Mouse (Mus musculus) stomach, embryonic 15.5 days (tissue): ENCODE data around the gene Mars. TPM values are rescaled to one million over a fixed set of nuclear protein-coding genes. Genes with fewer than 3 reads are reported as not detected.

ENCODE experiments used
- ATAC-seq: fragments of 200-750 bp; cut with Nextera tagmentation; 2 replicates; pipeline ENCODE4 v1.8.0; 2017; ENCODE audit warnings: low read depth, moderate number of reproducible peaks, moderate TSS enrichment; ENCODE audit not compliant: insufficient read depth, low FRiP score
- H3K27ac ChIP-seq: fragments of 300-500 bp; sonication (generic); 2 replicates; pipeline ENCODE4 v1.5.1; 2015; ENCODE audit warnings: mild to moderate bottlenecking, inconsistent platforms
- H3K27me3 ChIP-seq: fragments of 300-500 bp; sonication (generic); replicated peaks from 2 replicates; pipeline ENCODE4 v1.6.1; 2015; ENCODE audit warnings: inconsistent platforms
- H3K36me3 ChIP-seq: fragments of 300-500 bp; sonication (generic); 2 replicates; pipeline ENCODE4 v1.6.1; 2015; ENCODE audit warnings: inconsistent platforms
- H3K4me1 ChIP-seq: fragments of 300-500 bp; sonication (generic); 2 replicates; pipeline ENCODE4 v1.6.1; 2015; ENCODE audit warnings: inconsistent platforms
- H3K4me2 ChIP-seq: fragments of 300-500 bp; sonication (generic); 2 replicates; pipeline ENCODE4 v1.6.1; 2015; ENCODE audit warnings: mild to moderate bottlenecking, inconsistent platforms
- H3K4me3 ChIP-seq: fragments of 300-500 bp; sonication (generic); replicated peaks from 2 replicates; pipeline ENCODE4 v1.5.1; 2015; ENCODE audit warnings: inconsistent platforms
- H3K9ac ChIP-seq: fragments of 300-500 bp; sonication (generic); 2 replicates; pipeline ENCODE4 v1.6.1; 2015; ENCODE audit warnings: inconsistent platforms
- H3K9me3 ChIP-seq: fragments of 300-500 bp; sonication (generic); 2 replicates; pipeline ENCODE4 v1.6.1; 2016; ENCODE audit warnings: inconsistent platforms
- WGBS: fragments of 180-500 bp; shearing (Covaris S2); methylation state at CpG from one replicate; pipeline ENCODE4 v1.1.7; 2015; 5-methylcytosine and 5-hydroxymethylcytosine counted together
- polyA plus RNA-seq: library from polyadenylated mRNA; unstranded; fragments of >200 nt; fragmentation: Nextera tagmentation; extraction: Ambion mirVana; gene quantifications from 2 replicates; pipeline ENCODE4 v1.2.1, GENCODE M21; 2015

Gene Mars
- polyA plus RNA-seq, 1 experiment from 2014 or later, result 110 TPM

- Histone ChIP-seq H3K4me2 (no peak overlapping the region), H3K9ac (no peak overlapping the region), H3K36me3 (peaks cover 73% of the 10 kb centered on the region), H3K27ac (no peak overlapping the region), H3K4me3 (no peak overlapping the region), H3K4me1 (no peaks in the 10 kb centered on the region), H3K9me3 (no peaks in the 10 kb centered on the region), H3K27me3 (no peaks in the 10 kb centered on the region)
- no peak for ATAC-seq
- WGBS, result 86% methylated on average over 6 of the region's 6 CpGs
Measured at GRCm38 (mm10) chr10:127300361-127300760, 11.2 kb downstream of the Mars start.

GRCm38 (mm10) chr10:127297015-127297871 lies 14.3 kb downstream of the Mars start:
- 90% methylated on average over 16 of the region's 16 CpGs for WGBS
- peaks cover 60% of the 10 kb centered on the region for H3K36me3 ChIP-seq

GRCm38 (mm10) chr10:127295986-127296794 lies 15.4 kb downstream of the Mars start:
- 88% methylated on average over 24 of the region's 24 CpGs for WGBS

More at GRCm38 (mm10) chr10:127297015-127297871, 14.3 kb downstream of the Mars start:
- no peak for ATAC-seq
- Histone ChIP-seq H3K9ac (no peak overlapping the region), H3K4me3 (no peak overlapping the region), H3K4me2 (no peak overlapping the region), H3K27me3 (no peaks in the 10 kb centered on the region), H3K9me3 (no peaks in the 10 kb centered on the region), H3K27ac (no peak overlapping the region), H3K4me1 (peaks cover 12% of the 10 kb centered on the region)

DNA sequence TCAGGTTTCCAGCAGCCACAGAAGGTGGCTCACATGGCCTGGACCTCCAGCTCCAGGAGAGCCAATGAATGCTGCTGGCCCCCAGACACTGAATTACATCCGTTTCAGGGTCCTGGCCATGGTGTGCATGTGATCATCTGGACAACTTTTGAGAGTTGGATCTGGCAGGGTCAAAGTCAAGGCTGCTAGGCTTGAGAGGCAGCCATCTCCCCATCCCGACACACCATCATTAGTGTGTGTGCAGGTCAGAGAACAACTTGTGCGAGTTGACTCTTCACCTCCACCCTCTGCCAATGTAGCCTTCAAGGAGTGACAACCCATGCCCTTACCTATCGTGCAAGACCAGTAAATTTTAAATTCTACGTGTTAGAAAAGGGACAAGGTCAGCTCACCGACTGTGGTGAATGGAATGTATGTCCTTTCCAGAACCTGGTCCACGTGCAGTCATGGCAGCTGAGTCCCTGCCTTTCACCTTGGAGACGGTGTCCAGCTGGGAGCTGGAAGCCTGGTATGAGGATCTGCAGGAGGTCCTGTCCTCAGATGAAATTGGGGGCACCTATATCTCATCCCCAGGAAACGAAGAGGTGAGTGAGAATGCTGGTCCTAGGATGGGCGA lies 16.6 kb downstream of the Mars start:
- Histone ChIP-seq H3K27ac (no peak overlapping the region), H3K9me3 (no peaks in the 10 kb centered on the region), H3K27me3 (no peaks in the 10 kb centered on the region), H3K4me1 (peaks cover 21% of the 10 kb centered on the region), H3K4me3 (no peak overlapping the region), H3K9ac (no peak overlapping the region), H3K4me2 (no peak overlapping the region), H3K36me3 (peaks cover 51% of the 10 kb centered on the region)
- ATAC-seq, result no peak
- WGBS, result 87% methylated on average over 10 of the region's 10 CpGs

More at GRCm38 (mm10) chr10:127295986-127296794, 15.4 kb downstream of the Mars start:
- H3K27ac ChIP-seq, result no peak overlapping the region
- no peak overlapping the region for H3K4me3 ChIP-seq
- H3K4me1 ChIP-seq, result peaks cover 21% of the 10 kb centered on the region
- no peak overlapping the region for H3K9ac ChIP-seq
- no peak overlapping the region for H3K4me2 ChIP-seq
- no peaks in the 10 kb centered on the region for H3K9me3 ChIP-seq
- no peaks in the 10 kb centered on the region for H3K27me3 ChIP-seq
- H3K36me3 ChIP-seq, result peaks cover 54% of the 10 kb centered on the region
- ATAC-seq, result no peak

DNA sequence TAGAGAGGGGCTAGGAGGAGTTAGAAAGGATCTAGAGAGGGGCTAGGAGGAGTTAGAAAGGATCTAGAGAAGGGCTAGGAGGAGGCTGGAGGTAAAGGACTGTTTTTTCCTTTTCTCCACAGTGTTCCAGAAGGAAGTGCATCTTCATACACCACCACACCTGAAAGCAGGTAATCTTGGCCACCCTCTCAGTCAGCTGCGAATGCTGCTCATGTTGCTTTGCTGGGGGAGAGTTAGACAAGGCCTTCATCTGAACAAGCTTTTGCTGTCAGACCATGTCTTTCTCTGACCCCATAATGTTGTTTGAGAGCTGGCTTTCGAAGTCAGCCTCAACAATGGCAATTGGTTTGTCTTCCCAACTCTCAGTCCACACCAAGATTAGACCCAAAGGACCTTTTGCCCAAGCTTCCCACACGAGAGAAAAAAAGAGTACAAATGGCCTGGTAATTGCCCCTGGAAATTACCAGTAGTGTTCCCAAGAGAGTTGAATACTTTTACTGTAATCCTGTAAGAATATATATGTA lies 17.9 kb downstream of the Mars start:
- Histone ChIP-seq H3K9ac (no peak overlapping the region), H3K27me3 (no peaks in the 10 kb centered on the region), H3K4me1 (peaks cover 24% of the 10 kb centered on the region), H3K27ac (no peak overlapping the region), H3K36me3 (peaks cover 38% of the 10 kb centered on the region), H3K4me2 (no peak overlapping the region), H3K4me3 (no peak overlapping the region), H3K9me3 (no peaks in the 10 kb centered on the region)
- 83% methylated on average over 3 of the region's 3 CpGs for WGBS
- ATAC-seq, result no peak

DNA sequence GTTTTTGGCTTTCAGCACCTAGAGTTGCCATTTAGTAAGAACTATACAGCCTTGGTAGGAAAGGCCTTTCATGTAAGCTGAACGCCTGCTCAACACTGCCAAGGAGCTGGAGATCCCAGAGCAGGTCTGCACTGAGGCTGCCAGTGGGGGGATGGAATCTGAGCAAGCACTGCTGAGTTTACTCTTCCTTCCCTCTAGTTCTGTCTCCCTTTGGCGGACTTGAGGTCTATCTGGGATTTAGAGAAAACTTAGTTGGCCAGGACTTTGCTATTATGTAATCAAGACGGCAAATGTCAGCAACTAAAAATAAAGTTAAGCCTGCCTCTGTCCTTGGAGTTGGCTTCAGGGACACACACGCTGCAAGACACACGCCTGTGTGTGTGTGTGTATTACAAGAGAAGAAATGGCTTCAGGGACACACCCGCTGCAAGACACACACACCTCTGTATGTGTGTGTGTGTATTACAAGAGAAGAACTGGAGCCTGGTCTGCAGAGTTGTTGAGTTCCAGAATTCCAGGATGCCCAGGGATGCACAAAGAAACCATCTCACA lies 18.5 kb downstream of the Mars start:
- H3K4me2 ChIP-seq, result 0 out of 2 replicates have a peak overlapping the region, but pooled peaks have one; percentile 13
- H3K4me3 ChIP-seq, result no peak overlapping the region
- 73% methylated on average over 6 of the region's 6 CpGs for WGBS

GRCm38 (mm10) chr10:127291881-127292638 lies 19.5 kb downstream of the Mars start:
- 35% methylated on average over 5 of the region's 5 CpGs for WGBS
- peaks cover 33% of the 10 kb centered on the region for H3K4me1 ChIP-seq
- peak overlapping the region; percentile 71 for H3K4me3 ChIP-seq
- no peaks in the 10 kb centered on the region for H3K9me3 ChIP-seq
- no peak; the same call in 1 of the 2 replicates for ATAC-seq
- H3K9ac ChIP-seq, result peak overlapping the region; percentile 47; the same call in 1 of the 2 replicates
- no peaks in the 10 kb centered on the region for H3K27me3 ChIP-seq
- peaks cover 31% of the 10 kb centered on the region for H3K36me3 ChIP-seq
- peak overlapping the region; percentile 86 for H3K4me2 ChIP-seq
- peak overlapping the region; percentile 94 for H3K27ac ChIP-seq

More for the DNA sequence above, 18.5 kb downstream of the Mars start:
- Histone ChIP-seq H3K27ac (peak overlapping the region; percentile 94; the same call in 1 of the 2 replicates), H3K27me3 (no peaks in the 10 kb centered on the region), H3K9me3 (no peaks in the 10 kb centered on the region), H3K36me3 (peaks cover 38% of the 10 kb centered on the region), H3K4me1 (peaks cover 24% of the 10 kb centered on the region), H3K9ac (no peak overlapping the region)
- no peak for ATAC-seq

- WGBS, result 2% methylated on average over 19 of the region's 19 CpGs
- ATAC-seq, result peak; percentile 17
- H3K4me3 ChIP-seq, result peak overlapping the region; percentile 71
- peak overlapping the region; percentile 47; the same call in 1 of the 2 replicates for H3K9ac ChIP-seq
- H3K27me3 ChIP-seq, result no peaks in the 10 kb centered on the region
- peak overlapping the region; percentile 94 for H3K27ac ChIP-seq
- peaks cover 42% of the 10 kb centered on the region for H3K4me1 ChIP-seq
- peak overlapping the region; percentile 86 for H3K4me2 ChIP-seq
- no peaks in the 10 kb centered on the region for H3K9me3 ChIP-seq
- H3K36me3 ChIP-seq, result peaks cover 24% of the 10 kb centered on the region
Measured at GRCm38 (mm10) chr10:127290930-127291880, 20.4 kb downstream of the Mars start.

GRCm38 (mm10) chr10:127290307-127290929 lies 21.2 kb downstream of the Mars start:
- Histone ChIP-seq H3K4me2 (peak overlapping the region; percentile 86), H3K4me3 (peak overlapping the region; percentile 71), H3K27me3 (no peaks in the 10 kb centered on the region), H3K4me1 (peaks cover 50% of the 10 kb centered on the region), H3K9ac (peak overlapping the region; percentile 67; the same call in 1 of the 2 replicates), H3K9me3 (no peaks in the 10 kb centered on the region), H3K27ac (peak overlapping the region; percentile 100), H3K36me3 (peaks cover 24% of the 10 kb centered on the region)
- 0% methylated on average over 44 of the region's 47 CpGs for WGBS
- peak; percentile 91 for ATAC-seq
